Mouse (Mus musculus) stomach, postnatal 0 days (tissue): ENCODE measurements around the gene Smpd3.

Experiments used
- CTCF ChIP-seq: IDR thresholded peaks from 2 replicates; pipeline ENCODE4 v1.5.1; 2016; ENCODE audit warnings: antibody characterized with exemption, low read depth, mild to moderate bottlenecking, moderate library complexity
- EP300 ChIP-seq: optimal IDR thresholded peaks from 2 replicates; pipeline ENCODE3; 2016; ENCODE audit warnings: antibody characterized with exemption

DNA sequence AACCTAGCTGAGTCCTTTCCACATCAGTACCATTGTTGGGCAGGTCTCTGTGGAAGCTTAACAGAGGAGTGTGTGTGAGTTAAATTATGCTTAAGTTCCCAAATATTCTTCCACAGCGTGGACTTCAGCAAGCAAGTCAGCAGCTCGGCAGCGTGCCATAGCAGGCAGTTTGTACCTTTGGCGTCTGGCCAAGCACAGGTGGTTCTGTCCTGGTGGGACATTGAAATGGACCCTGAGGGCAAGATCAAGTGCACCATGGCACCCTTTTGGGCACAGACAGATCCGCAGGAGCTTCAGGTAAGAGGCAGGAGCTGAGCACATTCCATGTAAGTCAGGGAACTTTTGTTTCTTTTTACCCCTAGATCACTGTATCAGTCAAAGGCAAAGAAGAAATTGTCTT lies 100.7 kb downstream of the Smpd3 start:
- no peak for TF ChIP-seq CTCF
- TF ChIP-seq EP300: no peak
